Mouse (Mus musculus): ENCODE results near the gene Rtn4.

- TF ChIP-seq CTCF (IDR thresholded peaks at IDR 0.05) (no peak), POLR2A (IDR thresholded peaks at IDR 0.05; ENCODE audit: insufficient read depth, low read depth, low read length) (no peak)
These were observed 59.2 kb downstream of the Rtn4 start for GRCm38 (mm10) chr11:29751648-29752611.

Data from heart, adult 2 months (tissue).